Mouse (Mus musculus): ENCODE data around the gene Slc6a9. TPM values are rescaled to one million over a fixed set of nuclear protein-coding genes. Genes with fewer than 3 reads are reported as not detected.

Gene Slc6a9
- polyA plus RNA-seq, 1 experiment from 2014 or later, result 31.1 TPM

DNA sequence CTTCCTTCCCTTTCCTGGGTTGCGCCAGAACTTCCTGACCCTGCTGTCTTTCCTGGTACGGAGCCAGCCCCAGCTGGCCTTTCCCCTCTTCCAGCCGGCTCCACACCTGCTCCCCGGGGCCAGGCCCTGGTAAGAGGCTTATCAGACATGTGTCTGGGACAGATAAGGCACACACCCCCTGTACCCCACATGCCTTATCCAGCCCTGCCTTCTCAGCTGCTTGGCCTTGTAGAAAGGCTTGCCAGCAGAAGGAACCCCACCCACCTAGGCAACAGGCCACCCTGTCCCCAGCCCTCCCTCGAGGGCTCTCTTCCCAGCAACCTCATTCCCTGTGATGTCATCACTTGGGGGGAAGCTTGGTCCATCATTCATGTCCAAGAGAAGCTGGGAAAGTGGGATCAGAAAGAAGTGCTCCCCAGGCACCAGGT, 4.2 kb upstream of the Slc6a9 start:
- Histone ChIP-seq H3K4me2 (peak overlapping the region; percentile 21), H3K4me3 (no peak overlapping the region), H3K9me3 (no peaks in the 10 kb centered on the region), H3K27ac (replicated peaks) (no peak overlapping the region), H3K27me3 (peaks cover 23% of the 10 kb centered on the region), H3K4me1 (replicated peaks) (peaks cover 22% of the 10 kb centered on the region), H3K9ac (no peak overlapping the region), H3K36me3 (no peaks in the 10 kb centered on the region)
- 19% methylated on average over 5 of the region's 5 CpGs for WGBS
- ATAC-seq (ENCODE audit: low read depth), result peak; percentile 17; the same call in 1 of the 2 replicates

DNA sequence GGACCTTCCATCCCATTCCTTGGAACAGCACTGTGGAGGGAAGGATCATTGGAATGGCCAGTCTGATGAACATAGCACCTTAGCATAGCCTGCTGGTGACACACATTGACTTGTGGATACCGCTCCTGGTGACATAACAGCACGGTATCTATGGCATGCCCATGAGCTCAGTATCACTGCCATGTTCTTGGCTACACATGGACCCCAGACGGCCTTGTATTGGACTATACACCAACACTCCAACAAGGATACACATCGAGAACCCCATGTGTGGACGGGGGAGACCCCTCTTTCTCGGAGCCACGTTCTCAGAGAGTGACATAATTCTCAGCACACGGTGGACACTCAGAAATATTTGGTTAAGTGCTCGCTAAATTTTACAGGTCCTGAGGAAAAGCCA, 3.5 kb upstream of the Slc6a9 start:
- Histone ChIP-seq H3K9me3 (no peaks in the 10 kb centered on the region), H3K4me1 (replicated peaks) (peaks cover 22% of the 10 kb centered on the region), H3K27me3 (peaks cover 23% of the 10 kb centered on the region), H3K27ac (replicated peaks) (no peak overlapping the region), H3K9ac (no peak overlapping the region), H3K4me3 (no peak overlapping the region), H3K4me2 (no peak overlapping the region), H3K36me3 (no peaks in the 10 kb centered on the region)
- WGBS, result 92% methylated on average over 9 of the region's 9 CpGs
- no peak for ATAC-seq (ENCODE audit: low read depth)

DNA sequence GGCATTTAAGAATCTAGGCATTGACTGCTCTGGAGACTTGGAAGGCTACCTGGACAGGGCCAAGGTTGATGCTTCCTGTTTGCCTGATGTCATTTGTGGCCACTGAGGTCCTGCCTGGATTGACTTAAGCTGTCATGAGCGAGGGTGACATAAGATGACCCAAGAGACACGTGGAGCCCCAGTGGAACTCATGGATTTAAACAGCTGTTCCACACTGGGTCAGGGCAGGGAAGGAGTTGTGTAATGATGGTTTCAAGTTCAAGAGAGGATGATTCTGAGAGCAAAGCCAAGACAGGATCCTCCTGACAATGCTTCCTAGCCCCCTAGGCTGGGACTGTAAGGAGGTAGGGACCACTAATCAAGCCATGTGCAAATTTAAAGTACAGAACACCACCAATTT, 2.8 kb upstream of the Slc6a9 start:
- Histone ChIP-seq H3K4me3 (no peak overlapping the region), H3K9ac (0 out of 2 replicates have a peak overlapping the region, but pooled peaks have one; percentile 12), H3K9me3 (no peaks in the 10 kb centered on the region), H3K36me3 (no peaks in the 10 kb centered on the region), H3K4me2 (no peak overlapping the region), H3K4me1 (replicated peaks) (peaks cover 22% of the 10 kb centered on the region), H3K27ac (replicated peaks) (no peak overlapping the region), H3K27me3 (peaks cover 23% of the 10 kb centered on the region)
- no peak for ATAC-seq (ENCODE audit: low read depth)
- 69% methylated on average over 2 of the region's 2 CpGs for WGBS

DNA sequence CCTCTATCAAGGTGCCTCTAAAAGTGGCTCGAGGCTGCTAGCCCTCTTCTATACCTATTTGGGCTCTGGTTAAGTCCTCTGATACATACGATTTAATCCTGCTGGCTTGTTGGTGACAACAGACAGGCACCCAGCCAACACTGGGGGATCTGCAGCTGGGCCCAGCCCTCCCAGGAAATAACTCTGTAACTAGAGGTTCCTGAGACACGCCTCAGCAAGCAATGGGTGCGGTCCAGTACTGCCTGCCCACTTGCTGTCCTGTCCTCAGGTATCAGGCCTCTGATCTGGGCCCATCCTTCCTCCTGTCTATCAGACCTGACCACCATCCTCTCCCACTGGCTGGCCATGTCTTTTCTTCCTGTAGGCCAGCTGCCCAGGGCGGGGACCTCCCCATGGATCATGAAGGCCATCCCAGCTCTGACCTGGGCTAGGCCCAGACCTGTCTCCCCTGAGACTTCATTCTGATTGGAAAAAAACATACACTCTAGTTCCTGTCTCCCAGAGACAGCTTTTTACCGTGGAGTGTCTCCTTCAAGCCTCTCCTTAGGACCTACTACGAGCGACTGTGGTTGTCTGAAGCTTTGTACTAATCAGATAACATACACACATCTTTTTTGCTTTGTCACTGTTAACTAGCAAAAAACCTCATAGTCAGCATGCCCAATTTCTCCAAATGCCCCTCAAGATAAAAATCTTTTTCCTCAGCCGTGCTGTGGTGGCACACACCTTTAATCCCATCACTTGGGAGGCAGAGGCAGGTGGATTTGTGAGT, 2.2 kb upstream of the Slc6a9 start:
- Histone ChIP-seq H3K9me3 (no peaks in the 10 kb centered on the region), H3K4me3 (no peak overlapping the region), H3K4me1 (replicated peaks) (peaks cover 22% of the 10 kb centered on the region), H3K36me3 (no peaks in the 10 kb centered on the region), H3K9ac (0 out of 2 replicates have a peak overlapping the region, but pooled peaks have one; percentile 12), H3K4me2 (no peak overlapping the region), H3K27me3 (peaks cover 23% of the 10 kb centered on the region), H3K27ac (replicated peaks) (no peak overlapping the region)
- no peak for ATAC-seq (ENCODE audit: low read depth)
- 84% methylated on average over 9 of the region's 9 CpGs for WGBS

DNA sequence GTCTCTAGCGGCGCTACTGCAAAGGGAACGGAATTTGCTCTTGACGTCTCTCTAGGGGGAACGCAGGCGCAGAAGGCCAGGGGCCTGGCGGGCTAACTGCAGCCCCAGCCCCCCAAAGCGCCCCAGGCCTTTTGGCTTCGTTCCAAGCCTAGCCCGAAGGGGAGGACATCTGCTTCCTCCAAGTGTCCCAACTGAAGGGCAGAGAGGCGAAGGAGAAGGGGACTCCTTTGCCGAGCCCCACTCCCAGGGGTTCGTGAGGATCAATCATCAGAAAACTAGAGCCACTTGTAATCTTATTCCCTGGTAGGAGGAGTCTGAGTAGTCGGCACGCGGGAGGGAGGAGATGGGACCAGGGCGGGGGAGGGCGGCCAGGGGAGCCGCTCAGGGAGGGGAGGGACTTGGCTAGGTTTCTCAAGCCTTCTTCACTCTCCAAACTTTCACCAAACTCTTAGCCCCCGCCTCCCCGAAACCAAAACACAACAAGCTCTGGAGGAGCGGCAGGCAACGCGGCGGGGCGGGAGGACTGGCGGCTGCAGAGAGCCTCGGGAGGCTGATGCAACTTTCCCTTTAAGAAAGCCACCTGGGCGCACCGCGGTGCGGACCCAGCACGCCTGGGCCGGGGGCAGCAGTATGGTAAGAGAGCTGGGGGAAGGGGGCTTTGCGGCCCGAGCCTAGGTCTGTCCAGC, 682 bp downstream of the Slc6a9 start:
- ATAC-seq (ENCODE audit: low read depth), result peak; percentile 40
- H3K27me3 ChIP-seq, result peaks cover 22% of the 10 kb centered on the region
- H3K9me3 ChIP-seq, result no peaks in the 10 kb centered on the region
- peak overlapping the region; percentile 73 for H3K4me3 ChIP-seq
- peak overlapping the region; percentile 88 for H3K27ac ChIP-seq (replicated peaks)
- H3K36me3 ChIP-seq, result no peaks in the 10 kb centered on the region
- H3K9ac ChIP-seq, result peak overlapping the region; percentile 80
- WGBS, result 1% methylated on average over 36 of the region's 36 CpGs
- peaks cover 17% of the 10 kb centered on the region for H3K4me1 ChIP-seq (replicated peaks)
- peak overlapping the region; percentile 71 for H3K4me2 ChIP-seq

DNA sequence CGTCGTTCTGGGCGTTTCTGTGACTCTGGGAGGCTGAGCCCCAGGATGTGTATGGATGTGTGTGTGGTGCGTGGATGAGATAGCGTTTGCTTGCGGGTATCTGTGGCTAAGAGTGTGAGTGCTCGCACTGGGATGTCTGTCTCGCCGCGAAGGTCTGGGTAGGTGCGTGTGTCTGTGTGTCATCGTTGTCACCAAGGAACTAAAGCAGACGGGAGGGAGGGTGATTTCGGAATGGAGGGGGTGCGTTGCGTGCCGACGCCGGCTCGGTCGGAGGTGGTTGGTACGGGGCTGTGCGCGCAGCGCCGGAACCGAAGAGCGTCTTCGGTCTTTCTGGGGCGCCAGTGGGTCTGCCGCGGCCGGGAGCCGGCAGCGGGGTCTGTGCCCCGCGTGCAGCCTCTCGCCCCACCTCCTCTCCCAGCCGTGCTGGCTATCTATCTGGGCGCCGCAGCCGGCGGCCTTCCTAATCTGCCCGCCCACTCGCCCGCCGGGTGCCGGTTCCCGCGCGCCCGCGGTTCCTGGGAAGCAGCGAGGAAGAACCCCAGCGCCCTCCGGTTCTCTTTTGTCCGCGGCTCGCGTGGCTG, 1.3 kb downstream of the Slc6a9 start:
- Histone ChIP-seq H3K27ac (replicated peaks) (peak overlapping the region; percentile 88), H3K4me3 (peak overlapping the region; percentile 73), H3K9me3 (no peaks in the 10 kb centered on the region), H3K4me2 (peak overlapping the region; percentile 71), H3K36me3 (no peaks in the 10 kb centered on the region), H3K27me3 (peaks cover 17% of the 10 kb centered on the region; the same call in 1 of the 2 replicates), H3K4me1 (replicated peaks) (peaks cover 11% of the 10 kb centered on the region), H3K9ac (peak overlapping the region; percentile 80)
- under 1% methylated on average over 60 of the region's 60 CpGs for WGBS
- peak; percentile 48 for ATAC-seq (ENCODE audit: low read depth)

DNA sequence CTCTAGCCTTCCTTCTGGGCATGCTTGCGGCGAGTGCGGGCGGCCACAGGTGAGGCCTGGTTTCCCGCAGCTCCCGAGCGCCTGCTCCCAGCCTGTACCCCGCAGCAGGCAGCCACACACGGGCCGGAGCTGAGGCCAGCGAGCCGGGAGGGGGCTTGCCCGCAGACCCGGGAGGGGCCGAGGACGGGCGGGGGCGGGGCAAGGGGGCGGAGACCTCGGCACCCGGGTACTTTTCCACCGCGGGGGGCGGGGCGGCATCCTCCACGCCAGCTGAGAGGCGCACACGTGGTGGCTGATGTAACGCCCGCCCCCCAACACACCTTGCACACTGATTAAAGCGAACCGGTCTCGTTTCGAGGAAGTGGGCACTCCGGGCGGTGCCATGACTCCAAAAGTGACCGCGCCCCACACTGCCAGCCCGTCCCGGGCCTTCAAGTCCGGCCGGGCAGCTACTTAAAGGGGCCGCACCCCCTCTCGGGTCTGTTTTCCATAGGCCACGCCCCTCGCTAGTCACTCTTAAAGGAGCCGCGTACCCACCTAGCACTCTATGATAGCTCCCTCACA, 2.0 kb downstream of the Slc6a9 start:
- no peaks in the 10 kb centered on the region for H3K36me3 ChIP-seq
- H3K4me3 ChIP-seq, result peak overlapping the region; percentile 73
- H3K9ac ChIP-seq, result peak overlapping the region; percentile 80
- H3K27me3 ChIP-seq, result peaks cover 11% of the 10 kb centered on the region; the same call in 1 of the 2 replicates
- H3K4me1 ChIP-seq (replicated peaks), result peaks cover 11% of the 10 kb centered on the region
- peak; percentile 91 for ATAC-seq (ENCODE audit: low read depth)
- H3K27ac ChIP-seq (replicated peaks), result peak overlapping the region; percentile 88
- H3K4me2 ChIP-seq, result peak overlapping the region; percentile 71
- under 1% methylated on average over 48 of the region's 48 CpGs for WGBS
- no peaks in the 10 kb centered on the region for H3K9me3 ChIP-seq

DNA sequence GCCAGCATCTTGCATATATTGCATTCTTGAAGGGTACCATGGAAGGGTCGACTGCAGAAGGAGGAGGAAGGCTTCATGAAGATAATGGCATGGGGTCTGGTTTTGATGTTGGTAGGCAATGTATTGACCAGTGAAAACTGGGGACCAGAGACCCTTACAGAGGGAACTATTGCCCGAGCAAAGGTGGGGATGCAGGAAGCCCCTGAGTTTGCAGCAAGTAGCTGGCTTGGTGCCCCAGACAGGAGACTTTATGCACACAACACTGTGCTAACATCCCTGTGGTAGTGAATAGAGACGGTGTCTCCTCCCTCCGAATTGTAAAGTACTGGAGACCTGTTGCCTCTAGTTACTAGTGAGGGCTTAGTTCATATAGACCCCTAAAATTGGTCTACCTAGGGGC, 3.0 kb downstream of the Slc6a9 start:
- peak overlapping the region; percentile 73; the same call in 1 of the 2 replicates for H3K4me3 ChIP-seq
- H3K9me3 ChIP-seq, result no peaks in the 10 kb centered on the region
- no peaks in the 10 kb centered on the region for H3K36me3 ChIP-seq
- no peak overlapping the region for H3K9ac ChIP-seq
- H3K4me1 ChIP-seq (replicated peaks), result peaks cover 11% of the 10 kb centered on the region
- no peak overlapping the region for H3K27ac ChIP-seq (replicated peaks)
- peak overlapping the region; percentile 71; the same call in 1 of the 2 replicates for H3K4me2 ChIP-seq
- peaks cover 11% of the 10 kb centered on the region; the same call in 1 of the 2 replicates for H3K27me3 ChIP-seq
- ATAC-seq (ENCODE audit: low read depth), result no peak
- 73% methylated on average over 4 of the region's 4 CpGs for WGBS

DNA sequence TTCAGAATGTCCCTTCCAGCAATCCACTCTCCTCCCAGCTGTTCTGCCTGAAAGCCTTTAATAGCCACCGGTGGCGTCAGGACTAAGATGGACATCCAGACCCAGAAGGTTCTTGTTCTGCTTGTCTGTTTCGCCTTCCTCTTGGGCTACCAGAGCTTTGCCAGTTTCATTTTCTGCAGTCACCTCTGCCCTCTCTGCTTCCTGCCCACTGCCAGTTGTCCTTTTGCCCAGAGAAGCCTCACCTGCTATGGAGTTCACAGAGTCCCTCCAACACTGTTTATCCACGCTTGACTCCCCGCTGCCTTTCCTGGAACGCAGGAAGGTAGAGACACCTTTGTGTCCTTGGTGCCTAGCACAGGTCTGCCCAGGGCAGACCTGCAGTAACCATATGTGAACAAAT, 5.1 kb downstream of the Slc6a9 start:
- Histone ChIP-seq H3K4me3 (no peak overlapping the region), H3K9me3 (no peaks in the 10 kb centered on the region), H3K9ac (no peak overlapping the region), H3K4me2 (no peak overlapping the region), H3K27me3 (0 out of 2 replicates have a peak, but pooled peaks cover under 1% of the 10 kb centered on the region), H3K36me3 (no peaks in the 10 kb centered on the region), H3K4me1 (replicated peaks) (peaks cover 6% of the 10 kb centered on the region), H3K27ac (replicated peaks) (no peak overlapping the region)
- WGBS, result 70% methylated on average over 6 of the region's 6 CpGs
- ATAC-seq (ENCODE audit: low read depth), result no peak

DNA sequence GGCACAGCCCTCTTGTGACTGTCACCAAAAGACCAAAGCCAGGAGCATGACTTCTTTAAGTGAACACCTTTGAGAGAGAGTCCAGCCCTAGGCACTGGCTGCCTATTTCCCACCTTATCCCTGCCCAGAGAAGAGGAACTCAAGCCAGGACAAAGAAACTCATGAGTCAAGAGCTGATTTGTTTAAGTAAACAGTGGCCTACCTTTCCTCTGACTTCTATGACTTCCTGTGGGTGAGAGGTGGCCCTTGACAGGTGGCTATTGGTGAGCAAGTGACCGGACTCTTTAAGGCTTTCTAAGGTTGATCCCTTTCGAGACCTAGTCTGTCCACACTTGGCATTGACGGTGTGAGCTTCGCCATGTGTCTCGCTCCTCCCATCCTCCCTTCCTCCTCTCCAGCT, 6.5 kb downstream of the Slc6a9 start:
- H3K4me3 ChIP-seq, result no peak overlapping the region
- no peak overlapping the region for H3K27ac ChIP-seq (replicated peaks)
- H3K36me3 ChIP-seq, result no peaks in the 10 kb centered on the region
- no peak for ATAC-seq (ENCODE audit: low read depth)
- no peak overlapping the region for H3K9ac ChIP-seq
- no peak overlapping the region for H3K4me2 ChIP-seq
- 92% methylated on average over 5 of the region's 5 CpGs for WGBS
- H3K4me1 ChIP-seq (replicated peaks), result no peaks in the 10 kb centered on the region
- H3K9me3 ChIP-seq, result no peaks in the 10 kb centered on the region
- no peaks in the 10 kb centered on the region for H3K27me3 ChIP-seq

DNA sequence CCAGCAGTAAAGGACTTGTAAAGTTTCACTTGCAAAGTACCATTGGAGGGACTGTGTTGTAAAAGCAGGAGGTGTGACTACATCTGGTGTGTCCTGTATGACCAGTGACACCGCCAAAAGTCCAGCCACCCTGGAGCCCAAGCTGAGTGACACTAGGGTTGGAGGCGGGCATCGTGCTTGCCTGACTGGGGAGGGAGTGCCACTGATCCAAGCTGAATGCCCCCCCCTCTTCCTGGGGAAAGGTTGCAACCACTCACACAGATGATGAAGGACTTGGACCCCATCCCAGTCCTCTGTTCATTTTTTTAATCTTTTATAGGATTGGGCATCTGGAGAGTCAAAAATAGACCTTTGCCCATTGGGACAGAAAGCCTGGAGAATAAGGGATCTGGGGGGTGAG, 7.3 kb downstream of the Slc6a9 start:
- Histone ChIP-seq H3K4me2 (no peak overlapping the region), H3K27me3 (no peaks in the 10 kb centered on the region), H3K9ac (no peak overlapping the region), H3K9me3 (no peaks in the 10 kb centered on the region), H3K36me3 (no peaks in the 10 kb centered on the region), H3K27ac (replicated peaks) (no peak overlapping the region), H3K4me3 (no peak overlapping the region), H3K4me1 (replicated peaks) (no peaks in the 10 kb centered on the region)
- no peak for ATAC-seq (ENCODE audit: low read depth)
- 61% methylated on average over 3 of the region's 3 CpGs for WGBS

DNA sequence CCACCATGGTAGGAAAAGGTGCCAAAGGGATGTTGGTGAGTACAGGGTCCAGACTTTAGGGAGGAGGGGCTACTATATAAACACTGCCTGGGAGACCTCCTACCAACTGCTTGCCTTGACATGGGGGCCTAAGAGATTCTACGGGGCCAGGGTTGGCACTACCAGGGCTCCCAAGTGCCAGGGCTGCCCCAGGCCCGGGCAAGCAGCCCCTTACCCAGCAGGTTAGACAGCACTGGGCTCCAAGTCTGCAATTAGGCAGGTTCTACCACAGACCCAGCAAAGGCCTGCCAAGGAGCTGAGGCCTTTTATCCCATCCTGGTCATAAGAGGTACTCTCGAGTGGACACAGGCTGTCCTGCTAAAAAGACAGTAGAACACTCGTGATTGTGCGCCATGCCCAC, 8.8 kb downstream of the Slc6a9 start:
- H3K4me3 ChIP-seq, result no peak overlapping the region
- 91% methylated on average over 5 of the region's 5 CpGs for WGBS
- H3K36me3 ChIP-seq, result no peaks in the 10 kb centered on the region
- no peak for ATAC-seq (ENCODE audit: low read depth)
- no peaks in the 10 kb centered on the region for H3K9me3 ChIP-seq
- no peak overlapping the region for H3K27ac ChIP-seq (replicated peaks)
- H3K27me3 ChIP-seq, result no peaks in the 10 kb centered on the region
- H3K4me1 ChIP-seq (replicated peaks), result peaks cover 9% of the 10 kb centered on the region; the same call in 1 of the 2 replicates
- H3K9ac ChIP-seq, result no peak overlapping the region
- H3K4me2 ChIP-seq, result no peak overlapping the region
